Mouse (Mus musculus): ENCODE measurements around the gene Hint1. TPM values are rescaled to one million over a fixed set of nuclear protein-coding genes. Genes with fewer than 3 reads are reported as not detected.

Hint1 gene
- total and polyA plus RNA-seq, 3 experiments = 854 to 1,228 (median 1,034) TPM

- no peaks in the 10 kb centered on the region for H3K79me2 ChIP-seq (replicated peaks; ENCODE audit: control insufficient read depth, extremely low read depth, insufficient read depth, poor library complexity, severe bottlenecking)
- TF ChIP-seq POLR2AphosphoS2 (IDR thresholded peaks at IDR 0.05; ENCODE audit: low read depth, low read length) (no peak), BHLHE40 (IDR thresholded peaks at IDR 0.05; ENCODE audit: low read depth, low read length) (no peak), CHD1 (IDR thresholded peaks at IDR 0.05; ENCODE audit: low read depth, low read length) (no peak), MXI1 (IDR thresholded peaks at IDR 0.05; ENCODE audit: low read depth, low read length) (no peak), MAX (IDR thresholded peaks at IDR 0.05; ENCODE audit: low read length) (no peak), JUN (IDR thresholded peaks at IDR 0.05; ENCODE audit: insufficient read depth, low read depth, low read length) (no peak), NELFE (IDR thresholded peaks at IDR 0.05; ENCODE audit: low read depth, low read length) (no peak), USF2 (conservative IDR thresholded peaks at IDR 0.05; ENCODE audit: low read depth, low read length) (no peak), JUND (conservative IDR thresholded peaks at IDR 0.05; ENCODE audit: low read depth, low read length) (no peak), POLR2A (IDR thresholded peaks at IDR 0.05; ENCODE audit: low read depth, low read length) (no peak), USF1 (IDR thresholded peaks at IDR 0.05; ENCODE audit: low read depth, low read length) (no peak), TCF12 (IDR thresholded peaks at IDR 0.05; ENCODE audit: low read depth, low read length) (no peak), ELF1 (IDR thresholded peaks at IDR 0.05; ENCODE audit: low read depth, low read length) (no peak), IRF4 (IDR thresholded peaks at IDR 0.05; ENCODE audit: low read depth, low read length) (no peak), RAD21 (IDR thresholded peaks at IDR 0.05; ENCODE audit: low read depth, low read length) (no peak), NRF1 (IDR thresholded peaks at IDR 0.05; ENCODE audit: low read depth, low read length) (no peak), ZKSCAN1 (IDR thresholded peaks at IDR 0.05; ENCODE audit: borderline replicate concordance, low read depth, low read length) (no peak), TBP (conservative IDR thresholded peaks at IDR 0.05; ENCODE audit: low read depth, low read length) (no peak), CHD2 (IDR thresholded peaks at IDR 0.05; ENCODE audit: low read length) (no peak)
- dilution Hi-C loops (cut with MboI; ENCODE audit: extremely low pct_ligation_motif_present, extremely low pct_unique_long_range_greater_than_20kb, low sequenced_read_pairs) = no loop called here
- peaks cover 0 to 19% of the 10 kb centered on the region in 2 experiments for H3K36me3 ChIP-seq (replicated peaks in 1 of 2; ENCODE audit: control insufficient read depth in 1 of 2, insufficient read depth in 1 of 2, low read length in 1 of 2)
- no peak within 1 kb of the TSS for H3K4me3 ChIP-seq (replicated peaks in 1 of 3; ENCODE audit: low read depth in 2 of 3, low read length in 2 of 3, poor library complexity in 1 of 3)
- no peak within 1 kb of the TSS for H3K4me2 ChIP-seq (ENCODE audit: insufficient read depth, low read depth, poor library complexity, severe bottlenecking)
- H3K9ac ChIP-seq (ENCODE audit: insufficient read depth, low read depth) = no peak within 1 kb of the TSS
- H3K4me1 ChIP-seq (ENCODE audit: control insufficient read depth in 1 of 2, insufficient read depth in 2 of 2) = peaks cover 5 to 8% of the 10 kb centered on the region in 2 experiments
- DNase-seq (ENCODE audit: extremely low read depth) = no peak
- H3K9me3 ChIP-seq (replicated peaks; ENCODE audit: low read length) = no peaks in the 10 kb centered on the region
- in situ Hi-C loops (cut with MboI; ENCODE audit: low pct_ligation_motif_present, low pct_unique_long_range_greater_than_20kb, low sequenced_read_pairs) = no loop called here
- no peaks in the 10 kb centered on the region for H3K27me3 ChIP-seq (replicated peaks)
- no peak within 1 kb of the TSS for H3K27ac ChIP-seq (ENCODE audit: insufficient read depth, low read depth)
Measured at GRCm38 (mm10) chr11:54902333-54903323, 36.4 kb downstream of the Hint1 start, which contains the start of gene Gpx3. Gene Gpx3 (plus strand): TSS chr11:54902453.

- no peak for TF ChIP-seq UBTF (IDR thresholded peaks at IDR 0.05; ENCODE audit: low read depth, low read length)
- no peak for TF ChIP-seq ZNF384 (IDR thresholded peaks at IDR 0.05; ENCODE audit: low read depth, low read length)
- TF ChIP-seq POLR2A (IDR thresholded peaks at IDR 0.05; ENCODE audit: low read depth, low read length) = no peak
- TF ChIP-seq USF2 (conservative IDR thresholded peaks at IDR 0.05; ENCODE audit: low read depth, low read length) = no peak
- TF ChIP-seq ZMIZ1 (IDR thresholded peaks at IDR 0.05; ENCODE audit: low read depth, low read length) = no peak
- TF ChIP-seq CHD2 (IDR thresholded peaks at IDR 0.05; ENCODE audit: low read length) = no peak
- no peak for TF ChIP-seq POLR2AphosphoS2 (IDR thresholded peaks at IDR 0.05; ENCODE audit: low read depth, low read length)
- TF ChIP-seq TCF12 (IDR thresholded peaks at IDR 0.05; ENCODE audit: low read depth, low read length) = no peak
- TF ChIP-seq MAFK (IDR thresholded peaks at IDR 0.05; ENCODE audit: insufficient replicate concordance, low read length) = no peak
- no peak for TF ChIP-seq GABPA (IDR thresholded peaks at IDR 0.05; ENCODE audit: insufficient replicate concordance, low read depth, low read length)
- TF ChIP-seq MAZ (IDR thresholded peaks at IDR 0.05; ENCODE audit: low read depth, low read length) = no peak
- TF ChIP-seq MXI1 (IDR thresholded peaks at IDR 0.05; ENCODE audit: low read depth, low read length) = no peak
- no peak for TF ChIP-seq RAD21 (IDR thresholded peaks at IDR 0.05; ENCODE audit: low read depth, low read length)
- no peak overlapping the region for H3K9ac ChIP-seq (ENCODE audit: insufficient read depth, low read depth)
- peaks cover 0 to 26% of the 10 kb centered on the region in 2 experiments for H3K36me3 ChIP-seq (replicated peaks in 1 of 2; ENCODE audit: control insufficient read depth in 1 of 2, insufficient read depth in 1 of 2, low read length in 1 of 2)
- peaks cover 5 to 8% of the 10 kb centered on the region in 2 experiments for H3K4me1 ChIP-seq (ENCODE audit: control insufficient read depth in 1 of 2, insufficient read depth in 2 of 2)
- H3K9me3 ChIP-seq (replicated peaks; ENCODE audit: low read length) = no peaks in the 10 kb centered on the region
- DNase-seq (ENCODE audit: extremely low read depth) = no peak
- no peaks in the 10 kb centered on the region for H3K27me3 ChIP-seq (replicated peaks)
- no peak overlapping the region for H3K4me3 ChIP-seq (replicated peaks in 1 of 3; ENCODE audit: low read depth in 2 of 3, low read length in 2 of 3, poor library complexity in 1 of 3)
- in situ Hi-C loops (cut with MboI; ENCODE audit: low pct_ligation_motif_present, low pct_unique_long_range_greater_than_20kb, low sequenced_read_pairs) = no loop called here
- dilution Hi-C loops (cut with MboI; ENCODE audit: extremely low pct_ligation_motif_present, extremely low pct_unique_long_range_greater_than_20kb, low sequenced_read_pairs) = no loop called here
- no peaks in the 10 kb centered on the region for H3K79me2 ChIP-seq (replicated peaks; ENCODE audit: control insufficient read depth, extremely low read depth, insufficient read depth, poor library complexity, severe bottlenecking)
- H3K27ac ChIP-seq (ENCODE audit: insufficient read depth, low read depth) = no peak overlapping the region
- no peak overlapping the region for H3K4me2 ChIP-seq (ENCODE audit: insufficient read depth, low read depth, poor library complexity, severe bottlenecking)
Measured at GRCm38 (mm10) chr11:54903339-54903738, 37.2 kb downstream of the Hint1 start.

All from CH12.LX (cell line).